Mouse (Mus musculus) neural tube, embryonic 15.5 days (tissue): ENCODE results near the gene Gm5796. TPM values are rescaled to one million over a fixed set of nuclear protein-coding genes. Genes with fewer than 3 reads are reported as not detected.
"Not testable (repeated sequence)": the region's sequence is repeated elsewhere in the genome, so short reads cannot be mapped to it uniquely, and the experiment has no call there.

Experiments used
- ATAC-seq: fragments of 200-750 bp; cut with Nextera tagmentation; 2 replicates; pipeline ENCODE4 v1.8.0; 2017; ENCODE audit warnings: mild to moderate bottlenecking, moderate TSS enrichment, moderate library complexity; ENCODE audit not compliant: low FRiP score
- H3K27ac ChIP-seq: fragments of 300-500 bp; sonication (generic); replicated peaks from 2 replicates; pipeline ENCODE4 v1.5.1; 2015; ENCODE audit warnings: mild to moderate bottlenecking, inconsistent platforms
- H3K27me3 ChIP-seq: fragments of 300-500 bp; sonication (generic); replicated peaks from 2 replicates; pipeline ENCODE4 v1.6.1; 2015; ENCODE audit warnings: inconsistent platforms
- H3K36me3 ChIP-seq: fragments of 300-500 bp; sonication (generic); 2 replicates; pipeline ENCODE4 v1.6.1; 2015; ENCODE audit warnings: inconsistent platforms
- H3K4me1 ChIP-seq: fragments of 300-500 bp; sonication (generic); 2 replicates; pipeline ENCODE4 v1.6.1; 2015; ENCODE audit warnings: inconsistent platforms
- H3K4me2 ChIP-seq: fragments of 300-500 bp; sonication (generic); 2 replicates; pipeline ENCODE4 v1.6.1; 2015; ENCODE audit warnings: inconsistent platforms, mild to moderate bottlenecking, moderate library complexity
- H3K4me3 ChIP-seq: fragments of 300-500 bp; sonication (generic); replicated peaks from 2 replicates; pipeline ENCODE4 v1.5.1; 2015; ENCODE audit warnings: mild to moderate bottlenecking, inconsistent platforms
- H3K9ac ChIP-seq: fragments of 300-500 bp; sonication (generic); replicated peaks from 2 replicates; pipeline ENCODE4 v1.6.1; 2015; ENCODE audit warnings: mild to moderate bottlenecking, inconsistent platforms
- H3K9me3 ChIP-seq: fragments of 300-500 bp; sonication (generic); replicated peaks from 2 replicates; pipeline ENCODE4 v1.6.1; 2016; ENCODE audit warnings: inconsistent platforms
- WGBS: fragments of 180-500 bp; shearing (Covaris S2); methylation state at CpG from one replicate; pipeline ENCODE4 v1.1.7; 2015; ENCODE audit warnings: mixed read lengths; 5-methylcytosine and 5-hydroxymethylcytosine counted together
- polyA plus RNA-seq: library from polyadenylated mRNA; unstranded; fragments of >200 nt; fragmentation: Nextera tagmentation; extraction: Ambion mirVana; gene quantifications from 2 replicates; pipeline ENCODE4 v1.2.1, GENCODE M21; 2015

The Gm5796 gene
- polyA plus RNA-seq = 3.2 and 3.6 TPM in 2 replicates

GRCm38 (mm10) chr14:4023641-4024040, at the start of gene Gm5796:
TSS of gene Gm5796 (plus strand) at chr14:4023941.
- not testable (repeated sequence) for H3K27me3 ChIP-seq, H3K4me3 ChIP-seq, ATAC-seq, H3K36me3 ChIP-seq, H3K4me1 ChIP-seq, H3K9ac ChIP-seq, H3K9me3 ChIP-seq, H3K4me2 ChIP-seq, H3K27ac ChIP-seq
- WGBS = 89% methylated on average over 1 of the region's 3 CpGs

GRCm38 (mm10) chr14:3998094-3998493, 25.6 kb upstream of the Gm5796 start, which contains the start of gene Gm3099:
TSS of gene Gm3099 (plus strand) at chr14:3998394.
- not testable (repeated sequence) for H3K4me2 ChIP-seq, H3K4me1 ChIP-seq, H3K4me3 ChIP-seq, H3K27me3 ChIP-seq, ATAC-seq, H3K36me3 ChIP-seq, H3K27ac ChIP-seq, H3K9me3 ChIP-seq, H3K9ac ChIP-seq
- WGBS = 67% methylated on average over 1 of the region's 3 CpGs

GRCm38 (mm10) chr14:4083820-4084219, 60.1 kb downstream of the Gm5796 start, which contains the start of gene Gm3115:
TSS of gene Gm3115 (plus strand) at chr14:4084120.
- not testable (repeated sequence) for H3K27ac ChIP-seq, H3K9me3 ChIP-seq, H3K27me3 ChIP-seq, H3K4me1 ChIP-seq, H3K9ac ChIP-seq, H3K36me3 ChIP-seq, H3K4me2 ChIP-seq, H3K4me3 ChIP-seq, ATAC-seq
- 69% methylated on average over 3 of the region's 3 CpGs for WGBS

Other genes starting within 250 kb of the Gm5796 start
- 4.2 and 4.9 TPM in 2 replicates for gene Gm3002, start 213.9 kb upstream of the Gm5796 start, polyA plus RNA-seq
- not detected in 2 replicates for gene Gm3033, start 177.7 kb upstream of the Gm5796 start, polyA plus RNA-seq
- not detected in 2 replicates for gene Gm2916, start 139.8 kb upstream of the Gm5796 start, polyA plus RNA-seq
- gene Gm3029, start 92.2 kb upstream of the Gm5796 start, polyA plus RNA-seq = not detected in 2 replicates
- gene Gm3095, start 60.4 kb upstream of the Gm5796 start, polyA plus RNA-seq = 1.8 and 2.0 TPM in 2 replicates
- not detected in 2 replicates for gene Gm3099, start 25.5 kb upstream of the Gm5796 start, polyA plus RNA-seq
- gene Gm3115, start 60.2 kb downstream of the Gm5796 start, polyA plus RNA-seq = not detected in 2 replicates
- 4.1 and 6.7 TPM in 2 replicates for gene Gm8108, start 86.6 kb downstream of the Gm5796 start, polyA plus RNA-seq
- gene Gm3127, start 141.1 kb downstream of the Gm5796 start, polyA plus RNA-seq = not detected in 2 replicates
- gene Gm2974, start 158.6 kb downstream of the Gm5796 start, polyA plus RNA-seq = 7.5 and 9.2 TPM in 2 replicates
- not detected in 2 replicates for gene Gm3138, start 225.7 kb downstream of the Gm5796 start, polyA plus RNA-seq